Mouse (Mus musculus) fat pad, adult 2 months (tissue): ENCODE measurements around the gene Heyl.
"Not testable (repeated sequence)": the region's sequence is repeated elsewhere in the genome, so short reads cannot be mapped to it uniquely, and the experiment has no call there.

Source experiments
- DNase-seq: peaks from one replicate; pipeline ENCODE4 v3.0.0-alpha.2; 2011; ENCODE audit warnings: low read depth, low spot score; ENCODE audit errors: extremely low read depth

Gene Heyl

DNA sequence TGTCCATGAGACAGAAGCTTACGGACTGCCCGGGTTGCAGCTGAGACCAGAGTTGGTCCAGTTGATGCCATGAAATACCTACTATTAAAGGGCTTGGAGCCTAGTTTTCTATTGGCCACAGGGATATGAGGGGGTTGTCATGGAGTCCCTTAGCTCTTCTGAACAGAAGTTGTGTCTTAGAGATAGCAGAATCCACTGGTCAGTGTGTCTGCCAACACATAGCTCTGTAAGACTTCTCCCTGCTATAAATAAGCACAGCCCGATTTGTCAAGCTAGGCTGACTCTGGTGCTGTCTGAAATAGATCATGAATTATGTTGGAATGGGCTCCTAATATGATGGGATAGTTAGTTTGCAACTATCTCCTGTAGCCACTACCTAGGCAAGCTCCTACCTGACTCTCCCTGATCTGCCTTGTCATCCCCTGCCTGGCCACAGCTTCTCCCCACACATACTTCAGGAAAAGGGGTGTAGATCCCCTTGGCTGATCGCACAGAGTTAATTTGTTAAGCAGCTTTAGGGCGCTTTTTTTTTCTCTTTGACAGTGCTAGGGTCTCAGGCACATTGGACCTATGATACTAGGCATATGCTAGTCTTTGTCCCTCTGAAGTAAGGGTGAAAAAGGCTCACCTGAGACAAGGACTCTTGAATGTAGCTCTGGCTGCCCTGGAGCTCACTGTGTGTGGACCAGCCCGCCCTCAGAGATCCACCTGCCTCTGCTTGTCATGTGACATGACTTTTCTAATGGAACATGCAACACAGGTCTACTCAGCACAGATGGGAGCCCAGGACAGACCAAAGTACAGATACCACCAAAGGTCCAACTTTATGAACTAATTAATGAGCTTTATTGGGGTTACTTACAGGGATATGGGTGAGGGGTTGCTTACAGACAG lies 51.6 kb downstream of the Heyl start:
- no peak for DNase-seq

DNA sequence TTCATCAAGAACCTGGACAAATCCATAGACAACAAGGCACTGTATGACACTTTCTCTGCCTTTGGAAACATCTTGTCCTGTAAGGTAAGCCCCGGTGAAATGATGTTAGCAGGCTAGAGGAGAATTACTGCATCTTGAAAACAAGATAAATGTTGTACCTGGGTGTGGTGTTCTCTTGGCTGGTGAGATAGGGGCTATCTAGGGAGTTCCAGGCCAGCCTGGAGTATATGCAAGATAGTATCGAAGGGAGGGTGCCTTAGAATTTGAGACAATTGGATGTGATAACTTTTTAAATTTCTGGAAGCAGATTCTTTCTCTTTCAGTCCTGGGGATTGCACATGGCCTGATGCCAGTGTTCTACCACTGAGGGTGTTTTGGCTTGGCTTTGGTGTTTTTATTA lies 53.4 kb downstream of the Heyl start:
- DNase-seq: no peak

DNA sequence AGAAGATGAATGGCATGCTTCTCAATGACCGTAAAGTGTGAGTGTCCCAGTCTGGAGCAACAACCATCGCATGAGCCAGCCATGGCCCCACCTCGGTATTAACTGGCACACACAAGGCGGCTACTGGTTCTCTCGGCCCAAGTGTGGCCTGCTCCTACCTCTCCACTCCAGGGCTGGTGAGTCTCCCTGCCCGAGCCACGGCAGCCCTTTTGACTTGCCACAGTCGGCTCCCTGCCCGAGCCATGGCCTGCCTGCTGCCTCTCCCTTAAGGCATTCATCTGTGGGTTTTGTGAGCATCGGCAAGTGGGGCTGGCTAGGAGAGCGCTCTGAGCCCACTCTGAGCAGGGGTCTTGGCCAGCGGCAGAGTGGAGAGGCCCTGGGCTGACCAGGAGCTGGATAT lies 55.7 kb downstream of the Heyl start:
- no peak for DNase-seq

DNA sequence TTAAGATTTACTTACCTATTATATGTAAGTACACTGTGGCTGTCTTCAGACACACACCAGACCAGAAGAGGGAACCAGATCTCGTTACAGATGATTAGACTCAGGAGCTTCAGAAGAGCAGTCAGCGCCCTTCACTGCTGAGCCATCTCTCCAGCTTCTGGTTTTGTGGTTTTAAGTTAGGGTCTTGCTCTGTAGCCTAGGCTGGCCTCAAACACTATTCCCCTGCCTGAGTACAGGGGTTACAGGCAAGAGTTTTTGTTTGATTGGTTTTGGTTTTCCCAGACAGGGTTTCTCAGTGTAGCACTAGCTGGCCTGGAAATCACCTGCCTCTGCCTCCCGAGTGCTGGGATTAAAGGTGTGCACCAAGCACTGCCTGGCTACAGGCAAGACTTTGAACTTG lies 59.0 kb downstream of the Heyl start:
- DNase-seq: no peak

DNA sequence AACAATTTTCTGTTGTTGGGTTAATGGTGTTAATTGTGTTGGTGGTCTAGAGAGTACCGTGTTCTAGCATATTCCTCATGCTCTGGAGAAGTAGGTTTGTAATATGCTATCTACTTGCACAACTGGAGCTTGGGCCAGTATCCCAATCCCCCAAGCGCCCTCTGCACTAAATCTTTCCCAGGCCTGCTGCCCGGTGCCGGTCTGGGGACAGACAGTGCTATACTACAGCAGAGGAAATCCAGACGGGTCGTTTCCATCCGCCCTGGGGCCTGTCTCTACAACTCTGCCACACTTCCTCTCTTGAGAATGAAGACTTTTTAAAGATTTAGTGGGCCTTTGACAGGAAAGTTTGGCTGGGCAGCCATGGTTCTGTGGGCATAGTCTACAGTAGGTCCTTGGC lies 59.6 kb downstream of the Heyl start:
- DNase-seq: no peak

DNA sequence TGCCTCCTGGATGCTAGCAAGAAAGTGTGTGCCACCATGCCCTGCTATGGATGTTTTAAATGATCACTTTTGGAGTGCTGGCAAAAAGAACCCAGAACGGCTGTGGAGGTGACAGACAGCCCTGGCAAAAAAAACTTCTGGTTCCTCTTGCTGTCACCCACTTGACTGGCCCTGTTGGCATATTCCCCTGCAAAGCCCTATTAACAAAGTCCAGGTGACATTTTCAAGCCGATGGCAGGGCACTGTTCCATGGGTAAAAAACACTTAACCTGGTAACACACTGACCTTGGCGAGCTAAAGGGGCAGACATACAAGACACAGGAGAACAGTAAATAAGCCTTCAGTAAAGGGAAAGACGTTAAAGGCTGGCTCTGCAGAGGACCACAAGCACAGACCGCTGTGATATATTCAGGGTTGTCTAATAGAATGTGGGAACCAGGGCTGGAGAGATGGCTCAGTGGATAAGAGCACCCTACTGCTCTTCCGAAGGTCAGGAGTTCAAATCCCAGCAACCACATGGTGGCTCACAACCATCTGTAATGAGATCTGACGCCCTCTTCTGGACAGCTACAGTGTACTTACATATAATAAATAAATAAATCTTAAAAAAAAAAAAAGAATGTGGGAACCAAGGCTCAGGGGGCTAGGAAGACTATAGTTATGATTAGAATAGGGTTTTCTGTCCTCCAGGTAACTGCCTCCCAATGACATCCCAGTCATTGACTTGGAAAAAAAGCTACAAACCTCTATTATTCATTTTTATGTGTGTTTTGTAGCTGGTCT lies 60.5 kb downstream of the Heyl start:
- DNase-seq: no peak

DNA sequence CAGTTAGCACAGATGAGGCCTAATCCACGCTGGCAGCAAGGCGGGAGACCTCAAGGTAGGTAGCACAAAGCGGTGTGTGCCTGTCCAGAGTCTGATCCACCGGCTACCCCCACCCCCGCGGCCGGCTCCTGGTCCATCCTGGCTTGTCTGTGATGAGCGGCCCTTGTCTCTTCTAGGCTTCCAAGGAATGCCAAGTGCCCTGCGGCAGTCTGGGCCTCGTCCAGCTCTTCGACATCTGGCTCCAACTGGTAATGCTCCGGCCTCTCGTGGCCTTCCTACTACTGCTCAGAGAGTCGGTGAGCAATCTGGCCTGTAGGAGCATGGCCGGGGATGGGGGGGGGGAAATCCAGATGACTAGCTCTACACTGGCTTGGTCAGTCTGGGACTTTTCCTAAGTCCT lies 61.7 kb downstream of the Heyl start:
- DNase-seq: not testable (repeated sequence)

DNA sequence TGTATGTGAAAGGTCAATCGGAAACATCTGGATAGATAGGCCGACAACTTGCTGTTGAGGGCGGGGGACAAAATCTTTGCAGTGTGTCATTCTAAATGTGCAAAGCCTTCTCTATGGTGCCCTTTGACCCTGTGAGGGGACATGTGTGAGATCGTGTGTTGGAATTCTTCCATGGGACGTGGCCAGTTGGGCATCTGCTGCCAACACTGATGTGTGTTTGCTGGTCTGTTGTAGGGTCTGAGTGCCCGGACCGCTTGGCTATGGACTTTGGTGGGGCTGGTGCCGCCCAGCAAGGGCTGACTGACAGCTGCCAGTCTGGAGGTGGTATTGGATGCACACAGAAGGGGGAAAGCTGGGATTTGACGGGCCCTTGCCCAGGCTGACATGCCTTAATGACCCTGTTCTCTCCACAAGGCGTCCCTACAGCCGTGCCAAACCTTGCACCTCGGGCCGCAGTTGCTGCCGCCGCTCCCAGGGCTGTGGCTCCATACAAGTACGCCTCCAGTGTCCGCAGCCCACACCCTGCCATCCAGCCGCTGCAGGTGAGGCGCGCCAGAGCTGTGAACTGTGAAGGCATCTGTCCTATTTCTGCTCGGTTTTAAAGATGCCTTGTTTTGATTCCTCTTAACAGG lies 62.3 kb downstream of the Heyl start:
- no peak for DNase-seq

DNA sequence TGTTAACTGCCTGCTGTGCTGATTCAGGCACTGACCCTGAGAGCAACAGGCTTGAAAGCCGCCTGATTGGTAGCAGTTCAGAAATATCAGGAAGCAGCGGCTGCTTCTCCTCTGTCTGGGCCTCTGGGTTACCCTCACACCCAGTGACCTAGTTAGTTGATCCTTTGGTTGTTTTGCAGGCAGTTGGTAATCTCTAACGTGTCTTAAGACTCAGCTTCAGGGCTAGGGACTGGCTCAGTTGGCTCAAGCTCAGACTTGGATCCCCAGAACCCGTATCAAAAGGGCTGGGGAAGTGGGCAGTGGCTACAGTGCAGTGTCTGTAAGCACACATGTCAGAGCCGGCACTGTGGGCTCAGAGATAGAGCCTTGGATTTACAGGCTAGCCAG lies 62.8 kb downstream of the Heyl start:
- no peak for DNase-seq

DNA sequence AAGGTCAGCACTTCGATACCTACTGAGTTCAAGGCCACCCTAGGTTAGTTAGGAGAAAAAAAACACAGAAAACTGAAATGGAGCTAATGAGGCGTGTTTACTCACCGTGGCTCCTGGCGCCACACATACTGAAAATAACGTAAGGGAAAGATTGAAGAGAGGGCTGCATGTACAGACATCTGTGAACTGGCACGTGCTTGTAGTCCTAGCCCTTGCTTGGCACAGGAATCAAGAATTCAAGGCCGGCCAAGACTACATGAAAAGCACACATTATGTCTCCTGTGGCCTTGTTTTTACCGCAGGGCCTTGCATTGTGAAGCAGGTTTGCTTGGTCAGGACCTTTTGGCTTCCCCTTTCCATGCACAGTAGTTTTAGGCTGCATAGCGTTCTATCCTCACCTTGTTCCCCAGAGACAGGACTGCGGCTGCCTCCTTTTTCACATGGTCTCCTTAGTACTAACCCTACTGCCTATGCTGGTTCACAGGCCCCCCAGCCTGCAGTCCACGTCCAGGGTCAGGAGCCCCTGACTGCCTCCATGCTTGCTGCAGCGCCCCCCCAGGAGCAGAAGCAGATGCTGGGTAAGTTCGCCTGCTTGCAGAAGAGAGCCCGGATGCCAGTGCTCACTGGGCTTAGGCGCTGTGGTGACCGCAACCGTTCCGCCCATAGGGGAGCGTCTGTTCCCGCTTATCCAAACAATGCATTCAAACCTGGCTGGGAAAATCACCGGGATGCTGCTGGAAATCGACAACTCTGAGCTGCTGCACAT lies 64.0 kb downstream of the Heyl start:
- no peak for DNase-seq

DNA sequence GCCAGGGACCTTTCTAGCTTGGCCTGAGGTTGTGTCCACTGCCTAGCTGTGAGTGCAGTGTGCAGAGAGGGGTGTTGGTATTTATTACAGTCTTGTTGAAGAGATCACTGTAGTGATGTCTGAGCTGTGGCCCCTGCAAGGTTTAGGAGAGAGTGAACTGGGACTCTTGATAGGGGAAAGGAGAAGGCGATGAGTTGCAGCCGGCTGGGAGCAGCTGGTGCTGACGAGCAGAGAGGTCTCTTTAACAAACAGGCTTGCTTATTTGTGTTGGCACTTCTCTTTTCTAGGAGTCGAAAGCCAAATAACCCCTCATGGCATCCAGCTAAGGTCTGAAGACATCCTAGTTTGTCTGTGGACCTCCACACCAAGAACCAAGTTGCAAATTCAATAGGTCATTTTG lies 64.9 kb downstream of the Heyl start:
- no peak for DNase-seq

DNA sequence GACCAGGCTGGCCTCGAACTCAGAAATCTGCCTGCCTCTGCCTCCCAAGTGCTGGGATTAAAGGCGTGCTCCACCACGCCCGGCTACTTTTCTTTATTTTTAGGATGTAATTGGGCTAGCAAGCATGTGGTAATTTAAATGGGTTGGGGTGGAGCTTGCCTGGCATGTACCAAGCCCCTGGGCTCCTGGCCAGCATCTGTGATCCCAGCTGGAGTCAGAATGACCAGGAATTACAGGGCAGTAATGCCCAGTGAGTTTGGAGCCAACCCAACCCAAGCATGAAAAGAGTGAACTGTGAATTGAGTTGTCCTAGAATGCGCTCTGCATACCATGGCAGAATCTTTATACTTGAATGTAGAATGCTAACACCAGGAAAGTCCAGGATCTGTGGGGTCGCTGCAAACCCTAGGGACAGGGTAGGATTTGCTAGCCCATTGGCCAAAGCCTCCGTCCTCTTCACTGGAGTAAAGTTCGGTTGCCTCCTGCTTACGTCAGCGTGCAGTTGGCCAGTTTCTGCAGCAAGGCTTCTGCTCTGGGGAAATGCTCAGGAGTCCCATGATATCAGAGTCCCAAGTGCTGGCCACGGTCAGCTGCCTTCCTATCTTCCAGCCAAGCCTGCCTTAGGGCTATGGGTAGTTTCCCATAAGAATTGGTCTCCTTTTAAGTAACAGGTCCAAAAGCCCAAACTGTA lies 65.8 kb downstream of the Heyl start:
- no peak for DNase-seq
